Mouse (Mus musculus) MEL (cell line): Measurements from ENCODE around the gene Gm10720. TPM values are rescaled to one million over a fixed set of nuclear protein-coding genes. Genes with fewer than 3 reads are reported as not detected.
"Not testable (repeated sequence)": the region's sequence is repeated elsewhere in the genome, so short reads cannot be mapped to it uniquely, and the experiment has no call there.

Experiments
- DNase-seq: peaks from one replicate; pipeline ENCODE4 v3.0.0; 2011; ENCODE audit warnings: low read depth, low spot score
- H3K27ac ChIP-seq: 2 replicates; pipeline ENCODE4 v1.5.1; 2012; ENCODE audit warnings: low read depth, mild to moderate bottlenecking, control low read depth, low read length, moderate library complexity; ENCODE audit not compliant: control insufficient read depth
- H3K27me3 ChIP-seq, 2 experiments: fragments of 150-350 bp in 1 of 2; sonication (generic) in 1 of 2; 2 replicates each; pipeline ENCODE4 v1.6.1; 2012; ENCODE audit warnings: low read length in 2 of 2, mild to moderate bottlenecking in 2 of 2, improper control_type of control experiment in 1 of 2, moderate library complexity in 1 of 2; ENCODE audit not compliant: insufficient read depth in 2 of 2, control insufficient read depth in 1 of 2
- H3K36me3 ChIP-seq, 2 experiments: 2 replicates each; pipeline ENCODE4 v1.6.1; 2012 to 2014; ENCODE audit warnings: low read length in 2 of 2, improper control_type of control experiment in 1 of 2, inconsistent platforms in 1 of 2, mild to moderate bottlenecking in 1 of 2; ENCODE audit not compliant: insufficient read depth in 2 of 2, control insufficient read depth in 1 of 2
- H3K4me1 ChIP-seq, 2 experiments: fragments of 150-350 bp in 1 of 2; sonication (generic) in 1 of 2; 2 replicates each; pipeline ENCODE4 v1.6.1; 2012; ENCODE audit warnings: low read length in 2 of 2, improper control_type of control experiment in 1 of 2, mild to moderate bottlenecking in 1 of 2; ENCODE audit not compliant: insufficient read depth in 2 of 2, control insufficient read depth in 1 of 2
- H3K4me3 ChIP-seq, 2 experiments: fragments of 150-350 bp in 1 of 2; sonication (generic) in 1 of 2; 2 replicates each; pipeline ENCODE4 v1.5.1; 2012; ENCODE audit warnings: low read depth in 2 of 2, low read length in 2 of 2, mild to moderate bottlenecking in 2 of 2, moderate library complexity in 2 of 2, control low read depth in 1 of 2, improper control_type of control experiment in 1 of 2; ENCODE audit not compliant: control insufficient read depth in 1 of 2, insufficient read depth in 1 of 2
- H3K79me2 ChIP-seq: 2 replicates; pipeline ENCODE4 v1.6.1; 2012; ENCODE audit warnings: mild to moderate bottlenecking, low read length, moderate library complexity; ENCODE audit not compliant: control insufficient read depth, poor library complexity, insufficient read depth
- H3K9ac ChIP-seq: 2 replicates; pipeline ENCODE4 v1.6.1; 2012; ENCODE audit warnings: low read depth, mild to moderate bottlenecking, control low read depth, low read length, moderate library complexity; ENCODE audit not compliant: control insufficient read depth, poor library complexity, severe bottlenecking
- H3K9me3 ChIP-seq: fragments of 150-350 bp; sonication (generic); replicated peaks from 2 replicates; pipeline ENCODE4 v1.6.1; 2012; ENCODE audit warnings: mild to moderate bottlenecking, low read length, improper control_type of control experiment, moderate library complexity; ENCODE audit not compliant: insufficient read depth
- polyA plus RNA-seq, 2 experiments: library from polyadenylated mRNA; stranded (reverse) in 1 of 2; unstranded in 1 of 2; fragments of >175 nt in 1 of 2; fragments of >200 nt in 1 of 2; gene quantifications; 2 replicates each; pipeline versions ENCODE4 v1.2.1 to v1.2.4; 2012; ENCODE audit warnings: low replicate concordance in 2 of 2, low read depth in 1 of 2; ENCODE audit not compliant: insufficient read length in 2 of 2, insufficient read depth in 1 of 2, missing spikeins in 1 of 2
- total RNA-seq: library from RNA; depleted of rRNA; stranded (reverse); fragments of 300-350 nt; gene quantifications from 2 replicates; pipeline ENCODE4 v1.2.3, GENCODE M21; 2012; rRNA removed

Gene Gm10720
- total RNA-seq (not detected in 2 replicates), polyA plus RNA-seq (not detected)

GRCm38 (mm10) chr9:3015354-3015753 is at the start of gene Gm10720:
Gene Gm10720, plus strand, starts transcription at chr9:3015654.
- H3K9me3 ChIP-seq, H3K4me1 ChIP-seq, H3K27ac ChIP-seq, H3K27me3 ChIP-seq, H3K4me3 ChIP-seq, H3K9ac ChIP-seq, H3K36me3 ChIP-seq, H3K79me2 ChIP-seq, DNase-seq: not testable (repeated sequence)

- peak; percentile 73 for DNase-seq
- not testable (repeated sequence) for H3K36me3 ChIP-seq, H3K9me3 ChIP-seq, H3K27ac ChIP-seq, H3K9ac ChIP-seq, H3K27me3 ChIP-seq, H3K4me3 ChIP-seq, H3K79me2 ChIP-seq, H3K4me1 ChIP-seq
Measured at GRCm38 (mm10) chr9:3000445-3000972, 14.9 kb upstream of the Gm10720 start, which contains the start of gene Gm10722. Gene Gm10722, plus strand, starts transcription at chr9:3000922.

- not testable (repeated sequence) for H3K79me2 ChIP-seq, H3K27me3 ChIP-seq, H3K27ac ChIP-seq, H3K36me3 ChIP-seq, H3K9ac ChIP-seq, H3K9me3 ChIP-seq, DNase-seq, H3K4me3 ChIP-seq, H3K4me1 ChIP-seq
Measured at GRCm38 (mm10) chr9:3001006-3001405, 14.4 kb upstream of the Gm10720 start.

GRCm38 (mm10) chr9:3001948-3002659 is 13.3 kb upstream of the Gm10720 start:
- H3K9me3 ChIP-seq, H3K27me3 ChIP-seq, H3K79me2 ChIP-seq, H3K36me3 ChIP-seq, H3K4me1 ChIP-seq, H3K9ac ChIP-seq, H3K4me3 ChIP-seq, H3K27ac ChIP-seq: not testable (repeated sequence)
- peak; percentile 42 for DNase-seq

GRCm38 (mm10) chr9:3002794-3003396 is 12.6 kb upstream of the Gm10720 start, which contains the start of gene Gm11168:
Gene Gm11168, plus strand, starts transcription at chr9:3003346.
- H3K4me1 ChIP-seq, H3K9ac ChIP-seq, DNase-seq, H3K4me3 ChIP-seq, H3K27ac ChIP-seq, H3K9me3 ChIP-seq, H3K79me2 ChIP-seq, H3K27me3 ChIP-seq, H3K36me3 ChIP-seq: not testable (repeated sequence)

GRCm38 (mm10) chr9:3006179-3006578 is 9.3 kb upstream of the Gm10720 start:
- DNase-seq, H3K27me3 ChIP-seq, H3K79me2 ChIP-seq, H3K9ac ChIP-seq, H3K27ac ChIP-seq, H3K4me3 ChIP-seq, H3K9me3 ChIP-seq, H3K4me1 ChIP-seq, H3K36me3 ChIP-seq: not testable (repeated sequence)

- H3K4me1 ChIP-seq, DNase-seq, H3K9ac ChIP-seq, H3K79me2 ChIP-seq, H3K9me3 ChIP-seq, H3K27me3 ChIP-seq, H3K4me3 ChIP-seq, H3K36me3 ChIP-seq, H3K27ac ChIP-seq: not testable (repeated sequence)
Measured at GRCm38 (mm10) chr9:3006636-3007035, 8.8 kb upstream of the Gm10720 start.
